Mouse (Mus musculus): ENCODE results near the gene 1700016H13Rik.

Gene 1700016H13Rik

GRCm38 (mm10) chr5:103605707-103606106 lies 50.1 kb downstream of the 1700016H13Rik start:
- DNase-seq (ENCODE audit: low read depth, low spot score) = no peak

DNA sequence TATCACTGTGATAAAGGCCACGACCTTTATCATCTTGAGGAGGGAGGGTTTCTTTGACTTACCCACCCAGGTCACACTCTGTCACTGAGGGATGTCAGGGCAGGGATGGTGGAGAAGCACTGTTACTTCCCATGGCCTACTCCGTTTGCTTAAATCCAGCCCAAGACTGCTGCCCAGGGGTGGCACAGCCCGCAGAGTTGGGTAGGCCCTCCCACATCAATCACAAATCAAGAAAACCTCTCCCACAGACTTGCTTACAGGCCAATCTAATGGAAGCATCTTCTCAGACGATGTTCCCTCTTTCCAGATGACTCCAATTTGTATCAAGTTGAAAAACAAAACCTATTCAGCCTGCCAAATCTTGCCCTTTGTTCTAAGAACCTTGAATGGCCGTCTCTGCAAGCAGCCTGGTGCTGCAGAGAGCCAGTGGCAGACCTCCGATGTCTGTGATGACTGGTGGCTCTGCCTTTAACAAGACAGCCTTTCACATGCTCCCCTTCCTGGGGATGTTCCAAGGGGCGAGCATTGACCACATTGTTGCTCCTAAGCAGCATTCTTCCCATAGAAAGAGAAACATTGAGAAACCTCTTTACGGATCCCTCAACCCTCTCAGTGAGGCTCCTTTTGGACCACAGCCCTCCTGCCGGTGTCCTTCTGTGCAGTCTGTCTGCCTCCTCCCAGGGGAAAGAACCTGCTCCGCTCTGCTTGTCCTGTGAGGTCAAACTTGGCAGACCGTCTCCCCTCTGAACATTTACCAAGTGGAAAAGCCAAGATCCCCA lies 52.5 kb downstream of the 1700016H13Rik start:
- no peak for DNase-seq (ENCODE audit: low read depth, low spot score)

GRCm38 (mm10) chr5:103598881-103599280 lies 56.9 kb downstream of the 1700016H13Rik start:
- DNase-seq (ENCODE audit: low read depth, low spot score) = no peak

GRCm38 (mm10) chr5:103598264-103598663 lies 57.5 kb downstream of the 1700016H13Rik start:
- no peak for DNase-seq (ENCODE audit: low read depth, low spot score)

Data from c-Kit-negative CD71-positive TER-119-positive erythroid progenitor cells, embryonic 14.5 days (primary cell).